Mouse (Mus musculus): ENCODE measurements at regions not wholly inside any gene's neighbourhood (a gene's known extent, or its start where the extent isn't known, plus 50 kb on each side); places are given as distances from the start of the nearest gene placed in this dataset.

GRCm38 (mm10) chr11:20982010-20982409 is 109.1 kb upstream of the Peli1 start:
- no peak for DNase-seq (ENCODE audit: low spot score in 2 of 2)

GRCm38 (mm10) chr11:20982500-20982899 is 108.6 kb upstream of the Peli1 start:
- DNase-seq (ENCODE audit: low spot score in 2 of 2): no peak

GRCm38 (mm10) chr11:20985069-20985759 is 105.9 kb upstream of the Peli1 start:
- DNase-seq (ENCODE audit: low spot score in 2 of 2): no peak

GRCm38 (mm10) chr11:20985771-20986170 is 105.3 kb upstream of the Peli1 start:
- DNase-seq (ENCODE audit: low spot score in 2 of 2): no peak

GRCm38 (mm10) chr11:20987171-20987815 is 103.8 kb upstream of the Peli1 start:
- DNase-seq (ENCODE audit: low spot score in 2 of 2): no peak

GRCm38 (mm10) chr11:20987841-20988251 is 103.2 kb upstream of the Peli1 start:
- DNase-seq (ENCODE audit: low spot score in 2 of 2): no peak

GRCm38 (mm10) chr11:20988871-20989270 is 102.2 kb upstream of the Peli1 start:
- no peak for DNase-seq (ENCODE audit: low spot score in 2 of 2)

GRCm38 (mm10) chr11:20993580-20993979 is 97.5 kb upstream of the Peli1 start:
- DNase-seq (ENCODE audit: low spot score in 2 of 2): no peak

GRCm38 (mm10) chr11:21001400-21001799 is 89.7 kb upstream of the Peli1 start:
- DNase-seq (ENCODE audit: low spot score in 2 of 2): no peak

GRCm38 (mm10) chr11:21007222-21007621 is 83.9 kb upstream of the Peli1 start:
- DNase-seq (ENCODE audit: low spot score in 2 of 2): no peak

GRCm38 (mm10) chr11:21009505-21009904 is 81.6 kb upstream of the Peli1 start:
- no peak for DNase-seq (ENCODE audit: low spot score in 2 of 2)

GRCm38 (mm10) chr11:21010867-21011266 is 80.2 kb upstream of the Peli1 start:
- DNase-seq (ENCODE audit: low spot score in 2 of 2): no peak

- DNase-seq (ENCODE audit: low spot score in 2 of 2): no peak
Observed at GRCm38 (mm10) chr11:21014250-21014649, 76.8 kb upstream of the Peli1 start.

GRCm38 (mm10) chr11:21015536-21015935 is 75.6 kb upstream of the Peli1 start:
- DNase-seq (ENCODE audit: low spot score in 2 of 2): no peak

GRCm38 (mm10) chr11:21016133-21016746 is 74.9 kb upstream of the Peli1 start:
- DNase-seq (ENCODE audit: low spot score in 2 of 2): no peak

- DNase-seq (ENCODE audit: low spot score in 2 of 2): no peak
Observed at GRCm38 (mm10) chr11:21016791-21017329, 74.2 kb upstream of the Peli1 start.

GRCm38 (mm10) chr11:21019829-21020228 is 71.3 kb upstream of the Peli1 start:
- DNase-seq (ENCODE audit: low spot score in 2 of 2): no peak

- no peak for DNase-seq (ENCODE audit: low spot score in 2 of 2)
Observed at GRCm38 (mm10) chr11:21024111-21024510, 67.0 kb upstream of the Peli1 start.

- no peak for DNase-seq (ENCODE audit: low spot score in 2 of 2)
Observed at GRCm38 (mm10) chr11:21024521-21024920, 66.6 kb upstream of the Peli1 start.

- no peak for DNase-seq (ENCODE audit: low spot score in 2 of 2)
Observed at GRCm38 (mm10) chr11:21027299-21027698, 63.8 kb upstream of the Peli1 start.

- DNase-seq (ENCODE audit: low spot score in 2 of 2): no peak
Observed at GRCm38 (mm10) chr11:21030362-21030761, 60.7 kb upstream of the Peli1 start.

GRCm38 (mm10) chr11:21031816-21032215 is 59.3 kb upstream of the Peli1 start:
- no peak for DNase-seq (ENCODE audit: low spot score in 2 of 2)
